Mouse (Mus musculus): ENCODE measurements around the gene Cyth4.

The Cyth4 gene

DNA sequence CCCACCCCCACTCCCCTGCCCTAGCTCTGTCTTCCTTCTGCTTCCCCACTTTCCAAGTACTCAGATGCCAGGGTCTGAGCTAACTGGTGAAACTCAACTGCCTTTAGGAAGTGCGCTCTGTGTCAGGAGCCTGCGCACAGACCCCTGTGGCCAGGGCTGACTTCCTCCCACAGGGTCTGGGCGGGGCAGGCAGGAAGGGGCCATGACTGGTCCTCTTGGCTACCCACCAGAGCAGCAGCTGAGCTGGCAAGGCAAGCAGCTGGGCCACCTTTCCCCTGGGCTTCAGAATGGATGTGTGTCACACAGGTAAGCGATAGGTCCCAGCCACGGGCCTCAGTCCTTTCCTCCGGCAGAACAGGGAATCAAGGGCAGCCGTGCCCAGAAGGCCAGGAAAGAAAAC is at the start of gene Cyth4:
Cyth4 (plus strand) TSS at position 134 of the 400 bp plus-strand sequence.
- no peak for DNase-seq (ENCODE audit: extremely low read depth, insufficient read length, low spot score)

DNA sequence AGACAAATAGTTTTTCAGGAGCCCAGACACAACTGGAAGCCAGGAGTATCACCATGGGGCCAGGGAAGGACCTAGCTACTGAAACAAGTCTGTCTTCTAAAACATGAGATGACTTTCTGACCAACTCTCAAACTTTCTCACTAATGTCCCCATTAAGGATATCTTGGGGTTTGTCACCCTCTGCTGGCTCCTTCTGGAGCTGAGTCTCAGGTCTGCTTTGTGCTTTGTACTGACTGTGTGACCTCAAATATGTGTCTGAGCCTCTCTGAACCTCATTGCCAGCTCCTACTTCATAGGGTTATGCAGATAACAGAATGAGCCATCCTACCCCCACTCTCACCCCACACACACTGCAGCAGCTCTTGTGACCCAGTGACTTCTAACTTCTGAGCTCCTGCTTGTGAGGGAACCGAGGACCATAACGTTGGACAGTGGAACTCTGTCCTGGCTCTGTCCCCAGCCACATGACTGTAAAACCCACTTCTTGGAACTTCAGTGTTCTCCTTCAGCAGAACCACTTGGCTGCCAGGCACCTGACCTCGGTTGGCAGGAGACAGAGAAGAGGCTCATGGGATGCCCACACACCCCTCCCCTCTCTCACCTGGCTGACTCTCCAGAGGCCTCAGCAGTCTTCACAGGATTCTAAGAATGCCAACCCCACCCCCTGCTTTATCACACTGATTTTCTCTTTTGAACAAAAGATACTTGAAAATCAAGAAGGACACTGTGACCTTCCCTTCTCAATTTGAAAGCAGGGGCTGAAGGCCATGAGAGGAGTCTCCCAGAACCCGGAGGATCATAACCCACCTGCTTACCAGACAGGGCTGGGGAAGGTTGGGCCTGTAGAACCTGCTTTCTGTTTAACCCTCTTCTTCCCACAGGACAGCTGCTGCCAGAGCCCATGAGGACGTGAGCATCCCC is 49.2 kb upstream of the Cyth4 start:
- DNase-seq (ENCODE audit: extremely low read depth, insufficient read length, low spot score), result no peak

GRCm38 (mm10) chr15:78548336-78548665 is 48.5 kb upstream of the Cyth4 start:
- DNase-seq (ENCODE audit: extremely low read depth, insufficient read length, low spot score), result no peak

DNA sequence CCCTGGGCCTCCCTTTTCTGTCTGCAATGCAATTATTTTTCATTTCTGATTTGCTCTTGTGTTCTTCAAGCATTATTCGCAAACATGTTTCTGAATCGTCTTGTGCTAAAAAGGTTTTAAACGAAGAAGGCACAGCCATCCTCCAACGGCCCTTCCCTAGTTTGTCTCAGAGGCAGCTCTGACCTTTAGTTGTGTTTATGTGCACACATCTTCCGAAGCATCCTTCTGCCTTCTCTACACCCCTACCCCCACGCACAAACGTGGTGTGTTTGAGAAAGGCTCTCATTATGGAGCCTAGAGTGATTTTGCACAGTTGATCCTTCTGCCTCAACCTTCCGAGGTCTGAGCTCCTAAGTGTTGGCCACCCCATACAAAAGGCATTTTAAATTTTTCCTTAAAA is 48.1 kb upstream of the Cyth4 start:
- no peak for DNase-seq (ENCODE audit: extremely low read depth, insufficient read length, low spot score)

GRCm38 (mm10) chr15:78549189-78549734 is 47.6 kb upstream of the Cyth4 start:
- DNase-seq (ENCODE audit: extremely low read depth, insufficient read length, low spot score), result peak; percentile 45

DNA sequence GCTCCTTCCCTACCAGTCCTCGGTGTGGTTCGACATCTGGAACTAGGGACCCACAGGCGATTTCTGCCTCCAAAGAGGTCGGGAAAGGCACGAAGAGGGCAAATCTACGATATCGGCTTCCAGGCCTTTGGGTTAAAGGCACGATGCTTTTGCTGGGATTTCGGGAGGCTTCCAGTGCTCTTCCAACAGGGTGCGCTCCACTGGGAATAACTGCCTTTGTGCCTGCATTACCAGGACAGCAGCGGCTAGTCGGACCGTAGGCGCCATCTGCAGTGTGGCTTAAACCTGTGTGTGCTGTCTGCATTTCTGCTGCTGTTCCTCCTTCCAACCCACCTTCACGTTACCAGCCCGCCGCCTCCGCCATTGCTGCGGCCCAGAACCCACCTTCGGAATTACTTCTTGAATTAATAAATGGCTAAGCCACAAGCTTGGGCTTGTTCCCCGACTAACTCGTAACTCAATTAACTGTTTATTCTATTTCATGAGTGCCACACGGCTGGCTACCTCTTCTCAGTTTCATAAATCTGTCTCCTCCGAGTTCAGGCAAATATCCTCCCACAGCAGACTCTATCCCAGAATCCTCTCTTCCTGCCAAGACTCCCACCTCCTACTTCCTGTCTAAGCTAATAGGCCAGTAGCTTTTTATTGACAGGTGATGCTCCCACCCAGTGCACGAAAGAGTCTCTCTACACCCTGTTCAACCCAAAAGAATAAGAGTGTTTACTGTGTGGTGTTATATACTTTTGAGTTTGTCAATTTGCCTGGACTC is 42.1 kb upstream of the Cyth4 start:
- DNase-seq (ENCODE audit: extremely low read depth, insufficient read length, low spot score), result no peak

DNA sequence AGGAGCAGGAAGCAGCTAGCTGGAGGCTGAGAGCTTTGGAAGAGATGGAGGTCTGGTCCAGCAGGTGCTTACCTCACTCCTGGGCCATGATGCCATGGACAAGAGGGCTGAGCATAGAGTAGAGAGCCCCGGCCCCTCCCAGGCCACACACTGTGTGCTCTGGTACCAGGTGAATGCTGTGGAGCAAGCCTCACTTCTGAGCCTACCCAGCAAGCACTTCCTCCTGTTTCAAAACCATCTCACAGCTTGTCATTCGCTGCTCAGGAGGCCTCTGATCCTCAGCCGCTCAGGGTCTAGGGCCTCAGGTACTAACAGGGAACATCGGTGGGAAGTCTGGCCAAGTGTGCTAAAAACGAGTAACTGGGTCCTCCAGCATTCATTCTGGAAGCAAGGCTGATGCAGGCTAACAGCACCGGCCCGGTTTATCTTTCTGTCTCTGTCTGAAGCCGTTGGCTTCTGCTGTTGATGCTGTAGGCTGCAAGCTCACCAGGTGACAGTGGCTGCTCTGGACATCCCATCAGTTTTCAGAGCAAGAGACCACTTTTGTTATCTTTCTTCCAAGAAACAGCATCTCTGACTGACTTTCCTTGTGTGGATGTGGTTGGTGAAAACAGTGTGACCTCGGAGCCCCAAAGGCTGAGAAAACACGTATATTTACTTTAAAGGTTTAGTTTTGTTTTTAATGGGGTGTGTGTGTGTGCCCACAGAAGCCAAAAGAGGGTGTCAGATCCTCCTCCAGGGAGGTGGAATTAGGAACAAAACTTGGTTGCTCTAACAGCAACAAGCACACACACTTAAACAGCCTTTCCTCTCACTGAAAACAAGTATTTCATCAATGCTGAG is 38.9 kb upstream of the Cyth4 start:
- DNase-seq (ENCODE audit: extremely low read depth, insufficient read length, low spot score), result no peak

GRCm38 (mm10) chr15:78559141-78559979 is 37.5 kb upstream of the Cyth4 start:
- no peak for DNase-seq (ENCODE audit: extremely low read depth, insufficient read length, low spot score)

DNA sequence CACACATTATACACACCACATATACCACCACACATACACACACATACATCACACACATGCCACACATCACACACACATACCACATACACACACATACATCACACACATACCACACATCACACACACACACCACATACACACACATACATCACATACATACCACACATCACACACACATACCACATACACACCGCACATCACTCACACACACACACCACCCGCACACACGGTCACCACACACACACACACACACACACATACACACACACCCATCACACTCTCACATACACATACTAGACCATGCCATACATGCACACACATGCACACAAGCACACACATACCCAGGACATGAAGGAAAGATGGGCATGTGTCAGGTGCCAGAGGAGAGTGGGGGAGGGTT is 33.5 kb upstream of the Cyth4 start:
- no peak for DNase-seq (ENCODE audit: extremely low read depth, insufficient read length, low spot score)

- DNase-seq (ENCODE audit: extremely low read depth, insufficient read length, low spot score), result no peak
These were observed 32.9 kb upstream of the Cyth4 start for GRCm38 (mm10) chr15:78563937-78564336.

DNA sequence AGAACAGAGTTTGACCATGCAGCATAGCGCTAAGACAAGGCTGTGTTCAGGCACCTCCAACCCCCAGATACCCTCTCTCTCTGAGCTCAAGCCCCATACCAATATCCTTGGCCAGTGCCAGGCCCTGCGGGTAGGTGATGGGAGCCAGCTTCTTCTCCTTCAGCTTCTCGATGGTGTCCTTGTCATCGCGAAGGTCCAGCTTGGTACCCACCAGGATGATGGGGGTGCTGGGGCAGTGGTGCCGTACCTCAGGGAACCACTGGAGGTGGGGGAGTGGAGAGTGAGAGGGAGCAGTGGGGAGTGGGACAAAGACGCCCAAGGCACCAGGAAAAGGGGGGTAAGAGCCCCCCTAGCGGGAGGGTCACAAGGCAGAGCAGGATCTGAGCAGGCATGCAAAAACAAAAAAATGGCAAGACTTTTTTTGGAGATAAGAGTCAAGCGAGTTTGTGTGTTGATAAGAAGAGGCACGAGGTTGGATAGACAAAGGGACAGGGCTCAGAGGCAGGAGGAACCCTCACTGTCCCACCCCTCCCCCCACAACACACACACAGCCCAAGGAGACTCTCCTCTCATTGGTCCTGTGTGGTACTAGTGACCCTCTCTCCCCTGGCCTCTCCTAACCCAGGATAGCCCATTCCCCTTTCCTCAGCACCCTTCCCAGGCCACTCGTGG is 31.9 kb upstream of the Cyth4 start:
- no peak for DNase-seq (ENCODE audit: extremely low read depth, insufficient read length, low spot score)

DNA sequence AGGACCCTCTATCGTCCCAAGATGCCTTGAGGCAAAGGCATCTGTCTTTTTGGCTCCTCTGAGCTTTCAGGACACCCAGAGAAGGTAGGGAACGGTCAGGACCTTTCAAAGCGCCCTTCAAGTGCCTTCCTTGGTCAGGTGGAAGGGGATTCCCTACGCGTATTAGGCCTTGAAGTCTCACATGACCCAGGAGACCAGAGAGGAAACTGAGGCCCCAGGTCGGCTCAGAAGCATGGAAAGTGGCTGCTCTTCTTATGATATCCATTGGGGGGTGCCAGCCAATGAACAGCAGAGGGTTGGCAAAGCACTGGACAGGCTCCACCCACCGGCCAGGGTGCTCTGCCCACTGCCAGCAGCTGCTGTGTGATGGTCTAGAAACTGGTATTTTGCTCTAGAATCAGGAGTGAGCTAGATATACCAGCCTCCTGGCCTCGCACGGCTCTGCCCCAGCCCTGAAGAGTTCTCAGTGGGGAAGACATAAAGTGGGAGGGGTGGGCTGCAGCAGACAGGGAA is 29.2 kb upstream of the Cyth4 start:
- DNase-seq (ENCODE audit: extremely low read depth, insufficient read length, low spot score), result no peak

- DNase-seq (ENCODE audit: extremely low read depth, insufficient read length, low spot score), result no peak
These were observed 26.7 kb upstream of the Cyth4 start for GRCm38 (mm10) chr15:78570170-78570569.

DNA sequence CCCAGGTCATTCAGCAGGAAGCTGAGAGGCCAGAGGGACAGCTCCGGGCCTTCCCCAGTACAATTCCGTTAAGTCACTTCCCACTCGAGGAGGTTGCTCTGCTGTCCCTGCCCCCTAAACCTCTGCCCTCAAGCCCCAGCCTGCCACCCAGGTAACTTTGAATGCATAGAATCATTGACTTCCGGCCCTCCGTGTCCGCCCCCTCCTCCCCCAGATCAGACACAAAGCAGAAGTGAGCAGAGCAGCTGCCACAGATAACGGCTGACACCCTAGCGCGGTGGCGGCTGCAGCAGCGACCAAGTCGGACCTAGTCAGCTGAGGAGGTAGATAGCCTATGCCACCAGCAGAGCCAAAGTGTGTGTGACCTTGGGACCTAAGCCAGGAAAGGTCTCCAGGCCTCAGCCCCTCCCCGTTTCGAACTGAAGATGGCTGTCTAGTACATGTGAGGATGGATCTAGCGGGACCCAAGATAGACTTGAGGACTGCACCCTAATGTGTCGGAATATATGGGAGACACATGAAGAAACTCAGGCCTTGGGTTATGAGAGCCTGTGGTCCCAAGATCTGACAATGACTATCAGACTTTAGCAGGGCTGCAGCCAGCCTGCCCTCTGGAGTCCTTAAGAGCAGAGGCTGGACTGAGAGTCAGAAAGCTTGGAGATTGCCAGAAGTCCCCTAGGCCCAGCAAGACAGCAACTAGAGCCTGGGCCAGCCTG is 25.1 kb upstream of the Cyth4 start:
- DNase-seq (ENCODE audit: extremely low read depth, insufficient read length, low spot score), result no peak

GRCm38 (mm10) chr15:78572270-78572600 is 24.6 kb upstream of the Cyth4 start:
- no peak for DNase-seq (ENCODE audit: extremely low read depth, insufficient read length, low spot score)

DNA sequence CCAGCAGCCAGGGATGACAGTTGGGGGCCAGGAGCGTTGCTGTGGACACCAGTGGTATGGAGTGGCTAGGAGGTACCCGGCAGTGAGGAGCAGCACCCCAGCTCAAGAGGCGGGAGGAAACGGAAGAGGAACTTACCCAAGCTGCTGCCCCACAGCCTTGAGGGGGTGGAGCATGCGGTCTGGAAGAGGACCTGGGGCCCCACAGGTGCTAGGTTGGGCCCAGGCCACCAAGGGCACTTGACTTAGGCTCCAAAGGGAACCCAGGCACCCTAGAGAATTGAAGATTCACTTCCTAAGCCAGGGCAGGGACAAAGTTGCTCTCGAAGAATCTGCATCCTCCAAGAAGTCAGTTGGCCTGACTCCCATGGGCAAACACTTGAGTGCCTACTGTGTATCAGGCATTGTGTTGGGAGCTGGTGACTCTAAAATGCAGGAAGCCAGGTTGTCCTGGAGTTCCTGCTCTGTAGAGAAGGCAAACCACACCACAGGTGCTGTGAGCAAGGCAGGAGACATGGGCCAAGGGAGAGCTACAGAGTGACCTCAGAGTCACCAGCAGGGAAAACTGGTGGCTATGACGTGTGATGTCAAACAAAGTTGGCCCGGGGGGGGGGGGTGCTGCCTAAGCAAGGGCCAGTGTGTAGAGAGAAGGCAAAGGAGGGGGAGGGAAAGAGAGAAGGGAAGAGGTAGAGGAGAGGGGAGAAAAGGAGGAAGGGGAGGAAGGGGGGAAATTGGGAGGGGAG is 24.0 kb upstream of the Cyth4 start, which contains the start of gene Rac2:
Rac2 (minus strand) TSS at position 126 of the 740 bp plus-strand sequence.
- DNase-seq (ENCODE audit: extremely low read depth, insufficient read length, low spot score), result no peak

DNA sequence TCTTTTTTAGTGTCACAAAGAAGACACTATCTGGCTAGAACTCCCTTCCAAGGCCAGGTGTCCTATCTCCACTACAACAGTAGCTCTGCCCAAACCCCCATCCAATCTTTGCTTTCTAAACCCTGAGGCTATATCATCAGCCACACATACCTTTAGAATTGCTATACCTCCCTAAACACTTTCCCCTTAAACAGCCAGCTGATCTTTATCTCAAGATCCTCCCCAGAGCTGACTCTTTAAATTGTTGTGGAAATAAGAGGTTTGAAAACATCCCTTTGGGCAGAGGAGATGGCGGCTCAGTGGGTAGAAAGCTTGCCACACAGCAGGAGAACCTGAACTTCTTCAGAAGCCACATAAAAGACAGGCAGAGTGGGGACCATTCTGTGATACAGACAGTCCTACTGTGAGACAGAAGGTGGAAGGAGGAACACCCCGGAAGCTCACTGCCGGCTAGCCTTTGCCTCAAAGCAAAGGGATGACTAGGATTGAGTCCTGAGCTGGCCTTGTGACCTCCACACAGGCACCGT is 20.5 kb upstream of the Cyth4 start:
- no peak for DNase-seq (ENCODE audit: extremely low read depth, insufficient read length, low spot score)

- DNase-seq (ENCODE audit: extremely low read depth, insufficient read length, low spot score), result no peak
These were observed 13.5 kb upstream of the Cyth4 start for GRCm38 (mm10) chr15:78583352-78583751.
